Mouse (Mus musculus): ENCODE results near the gene Luc7l3.

The Luc7l3 gene

DNA sequence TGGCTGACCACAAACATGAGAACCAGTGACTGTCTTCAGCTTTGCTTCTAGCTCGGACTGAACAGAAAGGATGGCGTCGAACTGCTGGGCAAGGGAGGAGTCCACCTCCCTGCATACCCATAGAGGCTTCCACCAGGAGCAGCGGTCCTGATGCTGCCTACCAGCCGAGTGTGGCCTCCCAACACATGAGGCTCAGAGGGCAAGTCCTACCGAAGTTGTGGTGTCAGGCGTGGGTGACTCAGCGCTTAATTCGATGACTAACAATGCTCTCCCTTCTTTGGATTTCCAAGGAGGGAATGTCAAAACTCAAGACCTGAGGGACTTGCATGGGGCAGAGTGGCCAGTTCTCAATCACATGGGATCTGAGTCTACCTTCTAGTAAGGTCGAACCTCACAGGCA lies 68.1 kb downstream of the Luc7l3 start:
- DNase-seq, result no peak

- DNase-seq, result no peak
These were observed 68.6 kb downstream of the Luc7l3 start for GRCm38 (mm10) chr11:94253156-94253555.

- DNase-seq, result no peak
These were observed 75.1 kb downstream of the Luc7l3 start for GRCm38 (mm10) chr11:94246789-94247061.

- no peak for DNase-seq
These were observed 75.6 kb downstream of the Luc7l3 start, which contains the start of gene Wfikkn2 for GRCm38 (mm10) chr11:94245955-94246788. TSS of gene Wfikkn2 (minus strand) at chr11:94246005.

DNA sequence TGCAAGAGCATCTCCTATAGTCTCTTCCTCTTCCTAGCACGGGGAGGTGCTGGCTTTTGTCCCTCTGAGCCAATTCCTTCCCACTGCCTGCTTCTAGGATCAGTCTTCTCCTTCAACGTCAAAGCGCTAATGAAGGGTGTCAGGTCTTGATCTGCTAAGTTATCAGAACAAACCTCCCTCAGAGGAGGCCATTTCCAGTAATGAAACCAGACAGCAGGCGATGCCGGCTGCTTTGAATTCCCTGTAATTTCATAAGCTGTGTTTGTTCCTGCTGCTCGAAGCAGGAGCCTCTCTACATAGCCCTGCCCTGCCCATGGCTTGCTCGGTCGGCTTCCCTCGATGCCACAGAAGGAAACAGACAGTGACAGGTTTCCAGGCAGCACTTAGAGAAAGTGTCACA lies 77.4 kb downstream of the Luc7l3 start:
- no peak for DNase-seq

- DNase-seq, result peak; percentile 38
These were observed 78.2 kb downstream of the Luc7l3 start for GRCm38 (mm10) chr11:94243422-94244180.

- DNase-seq, result peak; percentile 52
These were observed 78.9 kb downstream of the Luc7l3 start for GRCm38 (mm10) chr11:94242760-94243421.

- DNase-seq, result no peak
These were observed 82.1 kb downstream of the Luc7l3 start for GRCm38 (mm10) chr11:94239706-94240105.

- no peak for DNase-seq
These were observed 83.0 kb downstream of the Luc7l3 start for GRCm38 (mm10) chr11:94238786-94239185.
